Mouse (Mus musculus): ENCODE data around the gene Ptprs. TPM values are rescaled to one million over a fixed set of nuclear protein-coding genes. Genes with fewer than 3 reads are reported as not detected.

Gene Ptprs
- polyA plus RNA-seq, 1 experiment from 2014 or later = 44.7 TPM

GRCm38 (mm10) chr17:56494480-56494879 is 18.2 kb upstream of the Ptprs start:
- Histone ChIP-seq H3K27me3 (ENCODE audit: insufficient read depth, low read length) (no peaks in the 10 kb centered on the region), H3K4me1 (replicated peaks; ENCODE audit: insufficient read depth, low read length) (no peaks in the 10 kb centered on the region), H3K27ac (no peak overlapping the region), H3K9ac (ENCODE audit: low read depth, low read length) (no peak overlapping the region), H3K4me3 (replicated peaks; ENCODE audit: low read depth, low read length) (no peak overlapping the region), H3K9me3 (replicated peaks; ENCODE audit: low read length) (peaks cover 12% of the 10 kb centered on the region), H3K36me3 (ENCODE audit: insufficient read depth, low read length) (no peaks in the 10 kb centered on the region), H3K4me2 (ENCODE audit: low read length) (no peak overlapping the region)
- WGBS = 77% methylated on average over 2 of the region's 2 CpGs
- no peak for DNase-seq (ENCODE audit: low spot score)
- ATAC-seq (replicated peaks; ENCODE audit: low FRiP score, low read depth) = no peak
- TF ChIP-seq CTCF (IDR thresholded peaks at IDR 0.05; ENCODE audit: low read depth) = no peak

DNA sequence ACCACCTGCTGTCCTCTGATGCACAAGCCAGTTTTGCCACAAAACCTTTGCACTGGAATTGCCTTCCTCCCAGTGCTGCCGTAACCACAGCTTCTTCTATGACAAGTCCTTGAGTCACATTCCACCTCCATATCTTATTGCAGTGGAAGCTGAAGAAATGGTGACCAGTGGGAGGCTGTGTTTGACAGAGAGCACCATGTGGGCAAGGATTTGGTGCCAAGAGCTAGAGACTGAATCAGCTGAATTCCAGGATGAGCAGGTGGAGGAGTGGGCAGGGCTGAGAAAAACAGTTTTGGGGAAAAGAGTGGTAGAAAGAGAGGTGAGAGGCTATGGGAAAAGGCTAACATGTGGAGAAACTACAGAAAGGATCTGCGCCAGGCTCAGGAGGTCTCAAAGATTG is 17.6 kb upstream of the Ptprs start:
- DNase-seq (ENCODE audit: low spot score) (no peak), ATAC-seq (replicated peaks; ENCODE audit: low FRiP score, low read depth) (no peak)
- no peak overlapping the region for H3K4me2 ChIP-seq (ENCODE audit: low read length)
- H3K9ac ChIP-seq (ENCODE audit: low read depth, low read length) = no peak overlapping the region
- H3K9me3 ChIP-seq (replicated peaks; ENCODE audit: low read length) = peaks cover 12% of the 10 kb centered on the region
- H3K27ac ChIP-seq = no peak overlapping the region
- 92% methylated on average over 2 of the region's 2 CpGs for WGBS
- no peaks in the 10 kb centered on the region for H3K4me1 ChIP-seq (replicated peaks; ENCODE audit: insufficient read depth, low read length)
- H3K36me3 ChIP-seq (ENCODE audit: insufficient read depth, low read length) = no peaks in the 10 kb centered on the region
- H3K27me3 ChIP-seq (ENCODE audit: insufficient read depth, low read length) = no peaks in the 10 kb centered on the region
- H3K4me3 ChIP-seq (replicated peaks; ENCODE audit: low read depth, low read length) = no peak overlapping the region
- TF ChIP-seq CTCF (IDR thresholded peaks at IDR 0.05; ENCODE audit: low read depth) = no peak

GRCm38 (mm10) chr17:56490438-56491152 is 14.3 kb upstream of the Ptprs start:
- Histone ChIP-seq H3K27ac (no peak overlapping the region), H3K4me2 (ENCODE audit: low read length) (no peak overlapping the region), H3K9me3 (replicated peaks; ENCODE audit: low read length) (peaks cover 12% of the 10 kb centered on the region), H3K4me1 (replicated peaks; ENCODE audit: insufficient read depth, low read length) (no peaks in the 10 kb centered on the region), H3K36me3 (ENCODE audit: insufficient read depth, low read length) (no peaks in the 10 kb centered on the region), H3K9ac (ENCODE audit: low read depth, low read length) (no peak overlapping the region), H3K27me3 (ENCODE audit: insufficient read depth, low read length) (no peaks in the 10 kb centered on the region), H3K4me3 (replicated peaks; ENCODE audit: low read depth, low read length) (no peak overlapping the region)
- 82% methylated on average over 7 of the region's 7 CpGs for WGBS
- no peak for DNase-seq (ENCODE audit: low spot score)
- ATAC-seq (replicated peaks; ENCODE audit: low FRiP score, low read depth) = 0 out of 2 replicates have a peak, but pooled peaks have one; percentile 4
- no peak for TF ChIP-seq CTCF (IDR thresholded peaks at IDR 0.05; ENCODE audit: low read depth)

DNA sequence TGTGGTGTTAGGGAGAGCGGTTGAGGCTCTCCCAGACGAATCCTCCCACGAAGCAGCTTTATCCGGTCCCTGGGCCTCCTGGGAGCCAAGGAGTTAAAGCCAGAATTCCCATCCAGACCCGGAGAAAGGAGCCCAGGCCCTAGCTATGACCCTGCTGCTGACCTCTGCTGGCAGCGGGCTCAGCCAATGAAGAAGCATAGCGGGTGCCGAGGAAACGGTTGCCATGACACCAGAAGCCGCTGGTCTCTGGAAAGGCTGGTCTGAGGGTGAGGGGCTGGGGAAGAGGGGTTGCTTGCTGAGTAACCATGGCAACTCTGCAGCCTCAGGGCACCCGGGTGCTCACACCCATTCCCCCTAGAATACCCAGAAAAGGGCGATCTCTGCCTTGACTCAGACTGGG is 11.7 kb upstream of the Ptprs start:
- H3K4me1 ChIP-seq (replicated peaks; ENCODE audit: insufficient read depth, low read length) = no peaks in the 10 kb centered on the region
- 10% methylated on average over 12 of the region's 12 CpGs for WGBS
- no peak overlapping the region for H3K27ac ChIP-seq
- no peak overlapping the region for H3K9ac ChIP-seq (ENCODE audit: low read depth, low read length)
- ATAC-seq (replicated peaks; ENCODE audit: low FRiP score, low read depth) (no peak), DNase-seq (ENCODE audit: low spot score) (no peak)
- no peak overlapping the region for H3K4me2 ChIP-seq (ENCODE audit: low read length)
- no peaks in the 10 kb centered on the region for H3K27me3 ChIP-seq (ENCODE audit: insufficient read depth, low read length)
- no peaks in the 10 kb centered on the region for H3K9me3 ChIP-seq (replicated peaks; ENCODE audit: low read length)
- no peak overlapping the region for H3K4me3 ChIP-seq (replicated peaks; ENCODE audit: low read depth, low read length)
- no peak for TF ChIP-seq CTCF (IDR thresholded peaks at IDR 0.05; ENCODE audit: low read depth)
- no peaks in the 10 kb centered on the region for H3K36me3 ChIP-seq (ENCODE audit: insufficient read depth, low read length)

GRCm38 (mm10) chr17:56487441-56487888 is 11.2 kb upstream of the Ptprs start:
- Histone ChIP-seq H3K9ac (ENCODE audit: low read depth, low read length) (no peak overlapping the region), H3K27me3 (ENCODE audit: insufficient read depth, low read length) (no peaks in the 10 kb centered on the region), H3K4me2 (ENCODE audit: low read length) (no peak overlapping the region), H3K4me3 (replicated peaks; ENCODE audit: low read depth, low read length) (no peak overlapping the region), H3K27ac (no peak overlapping the region), H3K36me3 (ENCODE audit: insufficient read depth, low read length) (no peaks in the 10 kb centered on the region), H3K9me3 (replicated peaks; ENCODE audit: low read length) (no peaks in the 10 kb centered on the region), H3K4me1 (replicated peaks; ENCODE audit: insufficient read depth, low read length) (no peaks in the 10 kb centered on the region)
- DNase-seq (ENCODE audit: low spot score) (peak; percentile 77), ATAC-seq (replicated peaks; ENCODE audit: low FRiP score, low read depth) (peak; percentile 76)
- TF ChIP-seq CTCF (IDR thresholded peaks at IDR 0.05; ENCODE audit: low read depth) = peak; percentile 54; the same call in 1 of the 2 replicates
- under 1% methylated on average over 10 of the region's 16 CpGs for WGBS

DNA sequence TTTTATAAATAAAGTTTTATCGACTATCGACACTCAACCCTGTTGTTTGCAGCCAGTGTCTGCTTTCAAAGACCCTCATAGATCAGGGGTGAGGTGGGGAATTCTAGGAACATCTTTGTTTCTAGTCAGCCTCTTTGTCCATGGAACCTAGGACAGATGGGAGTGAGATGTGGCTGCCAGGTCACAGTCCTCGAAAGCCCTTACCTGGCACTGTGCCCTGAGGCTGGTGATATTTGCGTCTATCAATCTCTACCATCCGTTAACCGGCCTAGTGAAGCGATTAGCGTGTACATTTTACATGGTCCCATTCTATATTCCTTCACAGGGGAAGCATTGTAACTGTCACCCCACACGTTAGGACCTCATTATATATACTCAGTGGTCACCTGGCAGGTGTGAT is 9.6 kb upstream of the Ptprs start:
- H3K9me3 ChIP-seq (replicated peaks; ENCODE audit: low read length) = no peaks in the 10 kb centered on the region
- H3K36me3 ChIP-seq (ENCODE audit: insufficient read depth, low read length) = no peaks in the 10 kb centered on the region
- no peaks in the 10 kb centered on the region for H3K4me1 ChIP-seq (replicated peaks; ENCODE audit: insufficient read depth, low read length)
- no peak overlapping the region for H3K27ac ChIP-seq
- H3K9ac ChIP-seq (ENCODE audit: low read depth, low read length) = no peak overlapping the region
- no peaks in the 10 kb centered on the region for H3K27me3 ChIP-seq (ENCODE audit: insufficient read depth, low read length)
- no peak overlapping the region for H3K4me3 ChIP-seq (replicated peaks; ENCODE audit: low read depth, low read length)
- TF ChIP-seq CTCF (IDR thresholded peaks at IDR 0.05; ENCODE audit: low read depth) = no peak
- WGBS = 90% methylated on average over 9 of the region's 9 CpGs
- no peak overlapping the region for H3K4me2 ChIP-seq (ENCODE audit: low read length)
- no peak for ATAC-seq (replicated peaks; ENCODE audit: low FRiP score, low read depth)
- no peak for DNase-seq (ENCODE audit: low spot score)
